Mouse (Mus musculus) intestine, embryonic 15.5 days (tissue): Measurements from ENCODE around the gene Nin. TPM values are rescaled to one million over a fixed set of nuclear protein-coding genes. Genes with fewer than 3 reads are reported as not detected.

Experiments
- ATAC-seq: fragments of 200-750 bp; cut with Nextera tagmentation; 2 replicates; pipeline ENCODE4 v1.8.0; 2017; ENCODE audit warnings: moderate TSS enrichment, moderate library complexity
- H3K27ac ChIP-seq: fragments of 300-500 bp; sonication (generic); 2 replicates; pipeline ENCODE4 v1.5.1; 2015; ENCODE audit warnings: mild to moderate bottlenecking, inconsistent platforms
- H3K27me3 ChIP-seq: fragments of 300-500 bp; sonication (generic); replicated peaks from 2 replicates; pipeline ENCODE4 v1.6.1; 2015; ENCODE audit warnings: inconsistent platforms
- H3K36me3 ChIP-seq: fragments of 300-500 bp; sonication (generic); 2 replicates; pipeline ENCODE4 v1.6.1; 2015; ENCODE audit warnings: inconsistent platforms
- H3K4me1 ChIP-seq: fragments of 300-500 bp; sonication (generic); replicated peaks from 2 replicates; pipeline ENCODE4 v1.6.1; 2015; ENCODE audit warnings: inconsistent platforms
- H3K4me2 ChIP-seq: fragments of 300-500 bp; sonication (generic); replicated peaks from 2 replicates; pipeline ENCODE4 v1.6.1; 2015; ENCODE audit warnings: mild to moderate bottlenecking, inconsistent platforms
- H3K4me3 ChIP-seq: fragments of 300-500 bp; sonication (generic); replicated peaks from 2 replicates; pipeline ENCODE4 v1.5.1; 2015; ENCODE audit warnings: inconsistent platforms
- H3K9ac ChIP-seq: fragments of 300-500 bp; sonication (generic); 2 replicates; pipeline ENCODE4 v1.6.1; 2015; ENCODE audit warnings: inconsistent platforms
- H3K9me3 ChIP-seq: fragments of 300-500 bp; sonication (generic); 2 replicates; pipeline ENCODE4 v1.6.1; 2016; ENCODE audit warnings: inconsistent platforms
- WGBS: fragments of 180-500 bp; shearing (Covaris S2); methylation state at CpG from one replicate; pipeline ENCODE4 v1.1.7; 2015; 5-methylcytosine and 5-hydroxymethylcytosine counted together
- polyA plus RNA-seq: library from polyadenylated mRNA; unstranded; fragments of >200 nt; fragmentation: Nextera tagmentation; extraction: Ambion mirVana; gene quantifications from 2 replicates; pipeline ENCODE4 v1.2.1, GENCODE M21; 2015

Gene Nin
- polyA plus RNA-seq, 1 experiment from 2014 or later, result 8.4 TPM

DNA sequence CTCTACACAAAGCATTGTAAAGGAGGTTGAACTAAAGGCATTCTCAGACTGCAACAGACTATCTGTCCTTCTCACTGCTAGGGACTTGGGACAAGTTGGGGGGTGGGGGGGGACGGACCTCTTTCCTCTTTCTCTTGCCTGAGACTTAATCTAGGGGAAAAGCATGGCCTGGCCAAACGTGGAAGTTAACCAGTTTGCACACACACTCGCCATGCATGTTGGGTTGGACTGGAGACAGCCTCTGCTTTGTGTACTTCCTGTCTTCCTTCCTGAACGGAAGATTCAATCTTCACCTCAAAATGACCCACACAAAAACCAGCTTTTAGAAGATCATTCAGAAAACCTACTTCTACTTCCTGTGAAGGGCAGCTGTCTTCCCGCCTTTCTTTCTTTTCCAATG, 11.7 kb downstream of the Nin start:
- H3K4me1 ChIP-seq, result peaks cover 14% of the 10 kb centered on the region
- H3K27ac ChIP-seq, result no peak overlapping the region
- ATAC-seq, result no peak
- 76% methylated on average over 5 of the region's 5 CpGs for WGBS
- no peaks in the 10 kb centered on the region for H3K27me3 ChIP-seq
- H3K4me3 ChIP-seq, result no peak overlapping the region
- no peaks in the 10 kb centered on the region for H3K9me3 ChIP-seq
- H3K4me2 ChIP-seq, result no peak overlapping the region
- no peak overlapping the region for H3K9ac ChIP-seq
- 0 out of 2 replicates have a peak, but pooled peaks cover 4% of the 10 kb centered on the region for H3K36me3 ChIP-seq

DNA sequence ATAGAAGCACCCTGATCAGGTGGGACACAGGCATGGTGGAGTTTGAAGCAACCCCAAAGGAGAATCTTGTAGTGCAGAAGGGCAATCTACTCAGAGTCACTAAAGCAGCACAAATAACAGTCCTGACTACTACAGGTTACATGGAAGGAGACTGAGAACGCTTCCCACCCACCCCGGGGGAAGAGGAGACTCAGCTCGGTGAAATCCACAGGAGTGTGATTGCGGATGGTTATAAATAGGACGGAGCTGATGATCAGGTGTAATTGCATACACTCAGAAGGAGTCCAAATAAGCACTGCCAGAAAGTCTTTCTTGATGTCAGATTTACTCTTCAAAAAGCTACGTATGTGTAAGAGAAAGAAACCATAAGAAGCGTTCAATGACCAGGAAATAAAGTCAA, 15.6 kb downstream of the Nin start:
- Histone ChIP-seq H3K4me3 (no peak overlapping the region), H3K9me3 (no peaks in the 10 kb centered on the region), H3K36me3 (0 out of 2 replicates have a peak, but pooled peaks cover 4% of the 10 kb centered on the region), H3K9ac (no peak overlapping the region), H3K4me1 (0 out of 2 replicates have a peak, but pooled peaks cover 4% of the 10 kb centered on the region), H3K27me3 (no peaks in the 10 kb centered on the region), H3K27ac (no peak overlapping the region), H3K4me2 (no peak overlapping the region)
- ATAC-seq, result no peak
- WGBS, result 82% methylated on average over 7 of the region's 7 CpGs

DNA sequence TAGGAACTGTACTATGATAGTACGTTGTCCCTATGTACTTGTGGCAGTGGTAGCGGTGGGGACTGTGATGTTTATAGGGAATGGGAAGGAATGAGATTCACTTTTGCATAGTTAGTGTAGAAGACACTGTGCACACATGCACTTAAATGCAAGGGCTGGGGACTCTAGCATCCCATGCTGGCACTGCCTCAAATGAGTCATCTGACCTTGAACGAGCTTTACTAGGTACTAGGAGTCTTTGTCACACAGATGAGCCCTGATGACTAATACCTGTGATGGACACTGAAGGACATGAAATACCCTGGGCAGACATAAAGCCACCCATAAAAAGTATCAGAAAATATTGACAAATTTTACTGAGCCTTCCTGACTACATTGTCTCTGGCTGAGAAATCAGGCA, 16.2 kb downstream of the Nin start:
- Histone ChIP-seq H3K9me3 (no peaks in the 10 kb centered on the region), H3K4me1 (no peaks in the 10 kb centered on the region), H3K36me3 (0 out of 2 replicates have a peak, but pooled peaks cover 4% of the 10 kb centered on the region), H3K9ac (no peak overlapping the region), H3K27me3 (no peaks in the 10 kb centered on the region), H3K4me3 (no peak overlapping the region), H3K27ac (no peak overlapping the region), H3K4me2 (no peak overlapping the region)
- WGBS, result 83% methylated on average over 3 of the region's 3 CpGs
- ATAC-seq, result no peak

DNA sequence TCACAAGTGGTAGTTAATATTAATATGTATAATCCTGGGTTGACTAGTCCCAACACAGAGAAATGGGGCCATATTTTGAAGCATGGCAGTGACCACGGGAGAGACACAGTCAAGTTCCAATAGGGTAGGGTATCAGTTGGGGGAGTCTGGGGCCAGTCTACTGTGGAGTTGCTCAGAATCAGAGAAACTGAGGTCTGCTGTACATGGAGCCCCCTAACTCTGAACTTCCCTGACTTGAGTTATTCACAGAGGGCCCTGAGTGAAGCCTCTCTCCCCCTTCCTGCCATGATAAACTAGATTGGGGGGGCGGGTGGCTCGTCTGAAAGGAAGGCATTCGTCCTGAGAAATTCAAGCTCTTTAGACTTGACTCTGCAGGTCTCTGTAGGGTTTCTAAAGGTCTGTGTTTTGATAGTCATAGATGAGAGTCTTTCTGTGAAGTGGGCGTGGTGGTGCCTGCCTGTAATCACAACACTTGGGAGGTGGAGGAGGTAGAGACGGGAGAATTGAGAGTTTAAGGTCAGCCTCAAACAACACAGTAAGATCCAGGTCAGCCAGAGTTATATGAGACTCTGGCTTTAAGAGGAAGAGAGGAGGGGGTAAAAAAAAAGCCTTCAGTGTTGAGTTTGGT, 20.1 kb downstream of the Nin start:
- H3K4me2 ChIP-seq, result no peak overlapping the region
- ATAC-seq, result no peak
- H3K9ac ChIP-seq, result no peak overlapping the region
- no peaks in the 10 kb centered on the region for H3K9me3 ChIP-seq
- 76% methylated on average over 6 of the region's 6 CpGs for WGBS
- H3K27ac ChIP-seq, result no peak overlapping the region
- no peaks in the 10 kb centered on the region for H3K36me3 ChIP-seq
- no peak overlapping the region for H3K4me3 ChIP-seq
- no peaks in the 10 kb centered on the region for H3K27me3 ChIP-seq
- H3K4me1 ChIP-seq, result no peaks in the 10 kb centered on the region

DNA sequence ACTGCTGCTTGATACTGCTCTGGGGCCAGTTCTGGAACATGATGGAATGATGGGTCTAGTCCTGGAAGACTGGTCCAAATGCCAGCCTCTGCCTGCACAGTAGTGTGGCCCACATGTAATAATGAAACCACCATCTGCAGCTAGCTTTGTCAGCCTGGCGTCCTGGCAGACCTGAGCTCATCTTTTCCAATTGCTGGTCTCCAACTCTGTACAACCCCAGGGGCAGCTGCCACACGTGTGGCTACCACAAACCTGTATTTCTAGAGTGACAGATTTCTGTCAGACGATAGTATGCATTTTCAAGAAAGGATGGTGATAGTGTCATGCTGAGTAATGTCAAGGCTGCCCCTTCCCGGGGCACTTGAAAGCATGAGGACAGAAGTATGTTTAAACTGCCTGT, 25.2 kb downstream of the Nin start:
- Histone ChIP-seq H3K36me3 (no peaks in the 10 kb centered on the region), H3K4me1 (no peaks in the 10 kb centered on the region), H3K9me3 (no peaks in the 10 kb centered on the region), H3K4me2 (no peak overlapping the region), H3K4me3 (no peak overlapping the region), H3K27me3 (no peaks in the 10 kb centered on the region), H3K9ac (no peak overlapping the region), H3K27ac (no peak overlapping the region)
- 81% methylated on average over 4 of the region's 4 CpGs for WGBS
- ATAC-seq, result no peak

DNA sequence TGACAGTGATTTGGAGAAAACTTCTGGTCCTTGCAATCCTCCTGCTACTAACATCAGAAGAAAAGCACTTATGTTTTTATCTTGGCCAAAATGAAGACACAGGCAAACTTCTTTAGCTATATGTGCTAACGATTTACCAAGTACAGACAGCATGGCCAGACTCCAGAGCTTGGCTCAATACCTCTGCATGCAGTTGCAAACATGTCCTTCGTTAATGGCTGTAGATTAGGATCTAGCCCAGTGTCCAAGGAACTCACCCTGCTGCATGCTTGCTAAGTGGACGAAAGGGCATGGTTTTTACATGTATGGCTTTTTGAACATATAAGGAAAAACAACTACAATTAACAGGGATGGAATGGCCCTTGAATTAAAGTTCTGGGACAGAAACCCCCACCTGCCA, 28.2 kb downstream of the Nin start:
- ATAC-seq, result no peak
- 77% methylated on average over 3 of the region's 3 CpGs for WGBS
- Histone ChIP-seq H3K27me3 (no peaks in the 10 kb centered on the region), H3K9ac (no peak overlapping the region), H3K4me1 (no peaks in the 10 kb centered on the region), H3K4me3 (no peak overlapping the region), H3K9me3 (no peaks in the 10 kb centered on the region), H3K4me2 (no peak overlapping the region), H3K36me3 (no peaks in the 10 kb centered on the region), H3K27ac (no peak overlapping the region)

DNA sequence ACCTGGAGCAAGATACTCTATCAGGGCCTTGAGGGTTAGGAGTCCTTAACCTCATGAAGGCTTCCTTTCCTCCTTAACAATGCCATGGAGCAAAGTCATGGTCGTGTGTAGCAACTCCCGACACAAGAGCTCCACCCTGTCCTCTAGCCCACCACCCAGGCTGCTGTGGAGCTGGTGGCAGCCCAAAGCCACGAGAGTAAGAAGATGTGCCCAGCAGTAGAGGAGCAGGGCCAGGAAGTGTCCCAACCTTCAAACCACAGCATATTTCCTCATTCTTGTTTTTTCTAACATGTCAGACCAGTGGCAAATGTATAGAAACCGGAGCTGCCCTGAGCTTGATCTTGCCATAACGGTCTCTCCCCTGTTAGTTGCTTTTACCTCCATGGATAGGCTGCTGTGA, 29.3 kb downstream of the Nin start:
- H3K4me3 ChIP-seq, result no peak overlapping the region
- H3K4me2 ChIP-seq, result no peak overlapping the region
- H3K27ac ChIP-seq, result no peak overlapping the region
- no peaks in the 10 kb centered on the region for H3K4me1 ChIP-seq
- no peaks in the 10 kb centered on the region for H3K27me3 ChIP-seq
- ATAC-seq, result no peak
- no peaks in the 10 kb centered on the region for H3K9me3 ChIP-seq
- no peak overlapping the region for H3K9ac ChIP-seq
- 92% methylated on average over 5 of the region's 5 CpGs for WGBS
- no peaks in the 10 kb centered on the region for H3K36me3 ChIP-seq

DNA sequence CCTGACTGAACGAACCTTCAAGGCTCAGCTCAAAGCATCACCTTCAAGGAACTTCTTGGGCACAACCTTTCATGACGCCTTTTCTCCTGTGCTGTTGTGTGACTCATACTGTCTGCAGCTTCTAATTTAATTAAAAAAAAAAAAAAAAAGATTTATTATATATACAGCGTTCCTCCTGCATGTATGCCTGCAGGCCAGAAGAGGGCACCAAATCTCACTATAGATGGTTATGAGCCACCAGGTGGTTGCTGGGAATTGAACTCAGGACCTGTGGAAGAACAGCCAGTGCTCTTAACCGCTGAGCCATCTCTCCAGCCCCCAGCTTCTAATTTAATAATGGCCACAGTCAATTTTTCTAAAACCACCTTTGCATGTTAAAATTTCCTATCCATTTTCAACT, 29.8 kb downstream of the Nin start:
- no peaks in the 10 kb centered on the region for H3K9me3 ChIP-seq
- H3K4me2 ChIP-seq, result no peak overlapping the region
- no peaks in the 10 kb centered on the region for H3K27me3 ChIP-seq
- no peak overlapping the region for H3K27ac ChIP-seq
- H3K4me3 ChIP-seq, result no peak overlapping the region
- no peak for ATAC-seq
- WGBS, result 92% methylated on average over 4 of the region's 4 CpGs
- H3K4me1 ChIP-seq, result no peaks in the 10 kb centered on the region
- H3K9ac ChIP-seq, result no peak overlapping the region
- no peaks in the 10 kb centered on the region for H3K36me3 ChIP-seq

DNA sequence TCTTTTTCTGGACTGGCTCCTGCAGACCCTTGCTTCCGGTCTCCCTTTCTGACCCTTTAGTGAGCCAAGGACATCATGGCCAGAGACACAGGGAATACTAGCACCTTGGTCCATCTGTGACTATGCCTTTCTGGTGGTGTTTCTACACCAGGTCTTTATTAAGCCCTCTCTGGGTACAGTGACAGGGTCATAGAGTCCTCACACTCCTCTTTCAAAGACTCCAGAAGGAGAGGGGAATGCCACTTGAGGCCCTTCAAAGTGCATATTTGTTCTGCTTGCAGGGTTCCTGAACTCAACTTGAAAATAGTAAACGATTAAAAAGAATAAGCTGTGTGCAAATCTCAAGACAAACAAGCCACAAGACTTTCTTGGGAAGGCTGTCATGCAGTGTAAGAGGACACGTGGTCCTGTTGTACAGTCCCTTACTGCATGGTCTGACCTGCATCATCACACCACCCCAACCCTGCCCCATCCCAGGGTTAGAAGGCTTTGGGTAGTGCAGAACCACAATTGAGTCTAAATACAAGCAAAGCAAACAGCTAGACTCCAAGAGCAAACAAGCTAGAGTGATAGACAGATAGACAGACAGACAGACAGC, 30.5 kb downstream of the Nin start:
- Histone ChIP-seq H3K36me3 (no peaks in the 10 kb centered on the region), H3K27ac (no peak overlapping the region), H3K4me2 (no peak overlapping the region), H3K27me3 (no peaks in the 10 kb centered on the region), H3K9me3 (no peaks in the 10 kb centered on the region), H3K4me1 (no peaks in the 10 kb centered on the region), H3K4me3 (no peak overlapping the region), H3K9ac (no peak overlapping the region)
- 78% methylated on average over 3 of the region's 3 CpGs for WGBS
- no peak for ATAC-seq

DNA sequence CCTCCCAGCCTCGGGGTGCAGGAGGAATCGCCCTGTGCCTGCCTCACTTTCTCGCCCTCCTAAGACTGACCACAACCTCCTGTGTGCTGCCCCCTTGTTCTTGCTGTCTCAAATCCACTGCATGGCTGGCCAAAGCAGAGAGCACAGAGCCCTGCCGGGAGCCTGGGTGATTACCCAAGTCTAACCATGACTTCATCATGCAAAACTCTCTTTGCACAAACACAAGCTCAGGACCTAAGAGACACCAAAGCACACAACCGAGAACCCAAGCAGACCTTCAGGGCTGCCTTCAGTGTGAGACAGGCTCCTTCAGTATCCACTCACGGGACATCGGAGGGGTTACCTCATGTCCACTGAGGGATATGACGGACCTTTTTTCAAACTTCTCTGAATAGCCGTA, 31.0 kb downstream of the Nin start:
- Histone ChIP-seq H3K27me3 (no peaks in the 10 kb centered on the region), H3K9me3 (no peaks in the 10 kb centered on the region), H3K4me1 (no peaks in the 10 kb centered on the region), H3K9ac (no peak overlapping the region), H3K4me3 (no peak overlapping the region), H3K4me2 (no peak overlapping the region), H3K36me3 (no peaks in the 10 kb centered on the region), H3K27ac (no peak overlapping the region)
- ATAC-seq, result no peak
- 85% methylated on average over 9 of the region's 9 CpGs for WGBS

DNA sequence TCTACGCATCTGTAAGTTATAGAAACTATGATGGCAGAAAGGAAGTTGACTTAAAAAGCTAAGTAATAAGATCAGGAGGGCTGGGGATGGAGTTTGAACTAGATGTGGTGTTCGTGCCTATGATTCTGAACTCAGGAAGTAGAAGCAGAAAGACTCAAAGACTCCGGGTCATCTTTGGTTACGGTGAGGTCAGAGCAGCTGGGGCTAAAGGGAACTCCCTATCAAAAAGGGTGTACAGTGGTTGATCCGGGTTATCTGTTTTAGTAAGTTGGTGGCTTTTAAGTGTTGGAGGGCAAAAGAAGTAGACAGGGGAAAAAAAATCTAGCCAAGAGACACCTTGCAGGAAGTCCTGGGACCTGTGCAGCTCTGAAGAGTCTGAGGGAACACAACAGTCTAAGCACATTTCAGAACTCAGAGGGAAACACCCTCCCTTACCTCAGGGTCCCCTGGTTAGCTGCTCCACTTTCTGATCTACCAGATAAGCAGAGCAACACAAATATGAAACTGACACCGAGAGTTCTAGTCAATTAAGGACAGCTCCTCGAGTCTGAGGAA, 35.0 kb downstream of the Nin start:
- H3K9me3 ChIP-seq, result no peaks in the 10 kb centered on the region
- no peak for ATAC-seq
- H3K4me2 ChIP-seq, result no peak overlapping the region
- 0 out of 2 replicates have a peak, but pooled peaks cover 3% of the 10 kb centered on the region for H3K36me3 ChIP-seq
- H3K4me1 ChIP-seq, result no peaks in the 10 kb centered on the region
- WGBS, result 83% methylated on average over 7 of the region's 7 CpGs
- H3K4me3 ChIP-seq, result no peak overlapping the region
- no peaks in the 10 kb centered on the region for H3K27me3 ChIP-seq
- H3K9ac ChIP-seq, result no peak overlapping the region
- H3K27ac ChIP-seq, result no peak overlapping the region

DNA sequence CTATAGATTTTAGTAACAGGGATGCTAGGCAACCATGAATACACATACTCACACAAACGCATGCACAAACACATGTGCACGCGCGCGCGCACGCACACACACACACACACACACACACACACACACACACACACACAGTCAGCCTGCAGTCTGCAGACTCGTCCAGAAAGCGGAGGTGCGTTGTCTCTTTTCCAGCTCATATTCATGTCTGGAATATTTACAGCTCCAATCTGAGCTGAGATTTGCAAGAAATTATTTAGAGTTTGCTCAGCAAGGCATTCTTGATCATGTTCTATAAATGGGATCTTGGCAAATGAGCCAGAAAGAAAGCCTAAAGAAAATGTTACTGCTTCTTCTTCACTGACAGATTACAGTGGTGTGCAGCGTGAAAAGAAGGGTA, 37.0 kb downstream of the Nin start:
- H3K27ac ChIP-seq, result no peak overlapping the region
- H3K4me3 ChIP-seq, result no peak overlapping the region
- 93% methylated on average over 11 of the region's 11 CpGs for WGBS
- no peaks in the 10 kb centered on the region for H3K4me1 ChIP-seq
- H3K9me3 ChIP-seq, result no peaks in the 10 kb centered on the region
- ATAC-seq, result no peak
- no peak overlapping the region for H3K9ac ChIP-seq
- no peaks in the 10 kb centered on the region for H3K27me3 ChIP-seq
- H3K36me3 ChIP-seq, result 0 out of 2 replicates have a peak, but pooled peaks cover 3% of the 10 kb centered on the region
- H3K4me2 ChIP-seq, result no peak overlapping the region

DNA sequence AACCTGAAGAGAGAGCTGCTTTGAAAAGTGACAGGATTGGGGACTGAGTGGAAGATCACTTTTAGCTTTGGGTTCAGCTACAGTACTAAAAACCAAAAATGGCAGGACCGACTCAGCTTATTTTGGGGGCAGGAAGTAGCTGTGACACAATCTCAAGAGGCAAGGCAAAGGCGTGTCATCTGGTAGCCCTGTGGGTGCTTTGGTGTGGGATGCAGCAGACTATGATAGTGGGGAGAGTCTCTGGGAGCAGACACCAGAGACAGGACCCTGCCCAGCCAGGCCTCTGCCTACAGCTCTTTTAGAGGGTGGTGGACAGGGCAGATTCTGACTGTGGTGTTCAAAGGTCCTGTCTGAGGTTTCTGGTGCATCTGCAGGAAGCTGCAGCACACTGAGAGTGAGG, 38.5 kb downstream of the Nin start:
- Histone ChIP-seq H3K4me1 (0 out of 2 replicates have a peak, but pooled peaks cover 6% of the 10 kb centered on the region), H3K4me3 (no peak overlapping the region), H3K36me3 (0 out of 2 replicates have a peak, but pooled peaks cover 3% of the 10 kb centered on the region), H3K4me2 (no peak overlapping the region), H3K9ac (no peak overlapping the region), H3K27me3 (no peaks in the 10 kb centered on the region), H3K27ac (no peak overlapping the region), H3K9me3 (no peaks in the 10 kb centered on the region)
- WGBS, result 77% methylated on average over 2 of the region's 2 CpGs
- no peak for ATAC-seq
